Mouse (Mus musculus) thymus, postnatal 4 days (tissue): Measurements from ENCODE around the gene Fbxw8.

Experiments used
- DNase-seq: peaks from one replicate; pipeline ENCODE4 v3.0.0; 2021

Gene Fbxw8

DNA sequence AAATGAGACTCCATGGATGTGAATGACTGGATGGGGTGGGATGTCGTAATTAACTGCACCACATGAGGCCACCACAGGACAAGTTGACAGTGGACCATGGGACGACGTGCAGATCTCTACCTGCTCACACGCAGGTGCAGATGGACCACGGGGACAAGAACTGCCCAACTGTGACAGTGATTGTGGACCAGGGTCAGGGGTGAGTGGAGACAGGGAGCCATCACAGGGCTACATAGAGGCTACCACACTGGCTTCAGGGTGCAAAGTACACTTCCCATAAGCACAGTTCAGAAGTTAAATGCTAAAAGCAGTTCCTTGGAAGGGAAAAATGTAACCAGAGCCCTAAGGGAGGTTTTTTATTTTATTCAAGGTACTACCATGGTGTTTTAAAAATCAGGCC lies 83.5 kb downstream of the Fbxw8 start:
- no peak for DNase-seq

DNA sequence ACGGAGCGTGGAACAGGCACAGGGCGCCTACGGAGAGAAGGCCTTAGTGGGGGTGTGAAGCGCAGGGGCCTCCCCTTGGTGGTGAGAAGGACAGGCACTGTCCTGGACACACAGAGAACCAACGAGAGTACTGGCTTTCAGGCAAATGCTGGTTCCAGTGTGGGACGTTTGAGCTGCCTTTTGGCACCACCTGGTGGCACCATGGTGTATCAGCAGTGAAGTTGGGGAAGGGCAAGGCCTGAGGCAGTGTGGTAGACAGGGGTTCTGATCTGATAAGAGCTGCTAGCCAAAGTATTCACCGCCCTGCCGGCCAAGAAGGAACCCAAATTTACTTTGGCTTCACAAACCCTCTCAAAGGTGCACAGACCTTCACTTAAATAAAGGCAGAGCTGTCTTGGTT lies 85.9 kb downstream of the Fbxw8 start:
- DNase-seq: peak; percentile 84

DNA sequence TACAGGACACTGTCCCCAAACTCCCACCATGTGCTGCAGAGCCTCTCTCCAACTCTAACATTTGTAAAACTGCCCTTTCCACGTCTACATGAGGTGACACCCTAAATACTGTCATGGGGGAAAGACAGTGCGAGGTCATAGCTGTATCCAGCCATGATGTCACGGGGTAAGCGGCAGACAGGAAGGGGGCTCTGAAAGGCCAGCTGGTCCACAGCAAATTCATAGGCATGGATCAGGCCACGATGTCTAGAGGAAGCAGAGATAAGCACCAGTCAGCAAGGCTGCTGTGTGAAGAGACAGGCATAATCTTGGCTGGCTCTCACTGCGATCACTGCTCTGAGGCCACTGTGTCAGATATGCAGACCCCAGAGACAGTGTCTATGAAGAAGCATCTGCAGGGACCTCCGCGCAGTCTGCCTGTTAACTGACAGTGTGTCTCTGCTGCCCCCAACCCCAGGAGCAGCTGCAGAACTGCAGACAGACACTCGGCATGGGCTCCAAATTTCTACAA lies 87.2 kb downstream of the Fbxw8 start:
- DNase-seq: no peak

DNA sequence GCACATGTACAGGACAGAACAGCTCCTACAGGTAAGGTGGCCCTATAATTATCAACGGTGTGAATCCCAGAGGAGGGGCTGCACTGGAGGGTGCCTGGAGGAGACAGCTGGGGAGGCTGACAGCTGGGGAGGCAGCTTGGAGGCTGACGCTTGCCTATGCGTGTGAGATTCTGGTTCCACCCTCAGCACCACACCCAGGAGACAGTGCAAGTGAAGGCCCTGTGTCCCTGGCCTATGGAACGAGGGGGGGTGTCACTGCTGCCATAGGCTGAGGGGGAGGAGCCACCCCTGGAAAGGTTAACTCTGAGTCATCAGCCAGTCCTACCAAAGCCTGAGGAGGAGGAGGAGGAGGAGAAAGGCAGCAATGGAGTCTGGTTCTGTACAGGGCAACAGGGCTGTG lies 87.7 kb downstream of the Fbxw8 start:
- no peak for DNase-seq

DNA sequence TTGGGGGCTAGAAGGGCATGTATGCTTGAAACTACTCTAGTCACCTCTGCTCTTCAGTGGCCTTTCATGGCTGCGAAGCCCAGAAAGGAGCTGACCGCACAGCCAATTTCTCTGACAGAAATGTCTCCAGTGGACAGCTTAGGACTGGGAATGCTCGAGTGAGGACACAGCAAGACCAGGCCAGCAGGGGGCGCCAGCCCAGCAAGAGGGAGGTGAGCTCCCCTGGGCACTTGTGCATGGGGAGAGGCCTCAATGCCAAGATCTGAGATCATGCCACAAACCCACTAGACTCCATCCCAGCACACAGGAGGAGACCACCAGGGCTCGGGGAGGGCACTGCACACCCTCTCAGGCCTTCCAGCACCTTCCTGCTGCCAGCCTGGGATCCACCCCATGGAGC lies 88.4 kb downstream of the Fbxw8 start:
- peak; percentile 93 for DNase-seq

DNA sequence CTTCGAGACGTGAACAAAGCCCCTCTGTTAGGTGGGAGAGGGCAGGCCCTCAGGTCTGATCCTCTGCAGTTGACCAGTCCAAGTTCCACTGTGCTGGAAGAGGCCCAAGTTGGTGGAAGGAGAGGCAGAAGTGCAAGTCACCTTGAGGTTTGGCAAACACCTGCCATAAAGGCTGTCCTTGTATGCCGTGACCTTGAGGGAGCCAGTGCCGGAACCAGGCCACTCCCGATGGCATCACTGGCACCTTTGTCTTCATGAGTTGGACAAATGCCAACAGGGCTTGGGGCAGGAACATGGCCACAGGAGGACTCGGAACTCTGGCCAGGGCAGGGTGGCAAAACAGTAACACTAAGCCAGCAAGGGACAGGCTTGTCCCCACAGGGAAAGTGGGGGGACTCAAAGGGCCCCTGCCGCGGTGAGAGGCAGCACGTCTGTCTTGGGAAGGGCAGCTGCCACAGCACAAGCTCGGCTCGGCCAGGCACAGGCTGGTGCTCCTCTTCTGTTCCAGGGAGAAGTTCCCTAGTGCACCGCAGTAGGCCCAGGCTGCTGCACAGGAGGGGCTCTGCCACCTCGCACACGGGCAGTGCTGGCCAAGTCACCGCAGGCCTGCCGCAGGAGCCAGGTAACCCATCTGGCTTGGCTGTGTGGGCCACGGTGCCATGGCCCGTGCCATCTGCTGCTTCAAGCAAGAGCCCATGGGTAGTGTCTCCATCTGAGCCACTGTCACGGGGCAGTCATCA lies 89.6 kb downstream of the Fbxw8 start:
- DNase-seq: no peak

DNA sequence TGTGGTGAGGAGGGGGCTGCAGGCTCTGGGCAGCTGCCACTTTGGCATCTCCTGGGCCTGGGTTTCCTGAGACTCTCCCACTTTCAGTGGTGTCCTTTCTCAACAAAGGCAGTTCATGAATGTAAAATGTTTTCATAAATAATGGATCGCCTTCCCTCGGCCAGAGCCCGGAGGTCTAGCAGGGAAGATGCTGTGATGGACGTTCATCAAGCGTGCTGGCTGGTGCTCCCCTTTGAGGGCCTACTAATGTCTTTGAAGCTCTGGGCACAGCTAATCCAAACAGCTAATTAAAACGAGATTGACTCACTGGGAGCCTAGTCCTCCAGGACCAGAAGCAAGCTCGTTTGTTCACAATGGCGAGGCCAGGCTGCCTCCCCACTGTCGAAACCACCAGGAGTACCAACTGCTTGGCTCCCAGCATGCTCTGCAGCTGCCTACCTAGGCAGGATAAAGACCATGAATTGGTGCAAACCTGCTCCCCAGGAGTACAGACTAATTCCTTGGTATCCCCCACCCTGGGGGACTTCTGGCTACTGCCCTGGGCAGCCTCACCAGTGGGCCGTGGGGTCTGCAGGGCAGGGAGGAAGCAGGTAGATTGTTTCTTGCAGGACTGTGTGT lies 90.9 kb downstream of the Fbxw8 start:
- no peak for DNase-seq

DNA sequence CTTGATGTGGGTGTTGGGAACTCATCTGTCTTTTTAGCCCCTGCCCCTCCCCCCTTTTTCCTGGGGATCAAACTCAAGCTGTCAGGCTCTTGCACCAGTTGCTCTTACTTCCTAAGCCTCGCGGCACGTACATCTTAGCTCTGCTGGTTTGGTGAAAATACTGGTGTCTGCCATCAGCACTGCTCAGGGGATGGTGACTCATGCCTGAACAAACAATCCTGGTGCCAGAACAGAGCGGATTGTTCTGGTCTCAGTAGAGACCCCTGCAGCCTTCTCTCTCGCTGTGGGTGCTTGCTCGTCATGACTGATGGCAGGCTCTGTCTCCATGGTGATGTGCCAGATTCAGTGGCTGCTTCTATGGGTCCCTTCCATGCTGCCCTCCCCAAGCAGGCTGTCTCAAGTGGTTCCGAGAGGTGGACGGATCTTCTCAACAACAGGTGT lies 92.1 kb downstream of the Fbxw8 start:
- DNase-seq: no peak

DNA sequence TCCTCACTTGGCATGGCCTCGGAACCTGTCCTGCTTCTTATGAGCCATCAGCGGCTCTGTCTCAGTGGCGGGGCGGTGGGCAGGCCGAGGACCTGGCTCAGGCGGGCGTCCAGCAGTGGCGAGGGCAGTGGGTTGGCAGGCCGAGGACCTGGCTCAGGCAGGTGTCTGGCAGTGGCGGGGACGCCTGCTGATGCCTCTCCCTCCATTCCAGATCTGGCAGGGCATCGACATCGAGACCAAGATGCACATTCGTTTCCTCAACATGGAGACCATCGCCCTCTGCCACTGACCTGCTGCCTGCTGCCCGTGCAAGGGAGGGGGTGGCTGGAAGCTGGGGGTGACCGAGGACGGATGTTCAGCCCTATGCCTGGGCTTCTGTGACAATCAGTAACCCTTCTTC lies 93.9 kb downstream of the Fbxw8 start:
- no peak for DNase-seq

DNA sequence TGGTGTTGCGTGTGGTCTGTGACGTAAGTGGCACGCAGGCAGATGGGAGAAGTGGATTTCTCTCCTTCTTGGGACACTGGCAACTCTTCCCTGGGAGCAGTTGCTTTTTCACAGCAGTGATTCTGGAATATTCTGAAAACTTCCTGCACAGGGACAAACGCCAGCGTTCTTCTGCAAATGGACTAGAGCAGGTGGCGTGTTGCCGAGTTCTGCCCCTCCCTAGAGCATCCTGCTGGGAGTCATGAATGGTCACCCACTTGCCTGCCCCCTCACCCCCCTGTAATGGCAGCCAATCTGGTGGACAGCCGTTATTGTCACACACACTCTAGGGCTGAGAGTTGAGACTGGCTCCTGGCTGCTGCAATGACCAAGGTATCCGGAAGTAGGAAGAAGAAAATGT lies 95.6 kb downstream of the Fbxw8 start:
- DNase-seq: no peak

DNA sequence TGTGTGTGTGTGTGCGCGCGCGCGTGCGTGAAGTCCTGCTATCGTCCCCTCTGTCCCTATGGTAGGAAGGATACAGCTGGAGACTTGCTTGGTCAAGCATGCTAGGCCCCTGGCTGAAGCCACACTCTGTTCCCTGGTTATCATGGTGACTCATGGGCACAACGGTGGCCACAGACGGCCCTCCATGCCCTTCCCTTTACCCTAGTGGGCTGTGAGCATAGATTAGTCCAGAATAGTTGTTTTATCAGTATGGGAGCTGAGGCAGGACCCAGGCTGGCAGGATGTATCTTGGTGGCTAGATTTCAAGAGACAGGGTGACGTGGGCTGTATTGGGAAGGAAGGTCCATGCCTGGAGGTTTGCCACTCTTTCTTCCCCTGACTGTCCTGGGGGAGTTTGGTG lies 96.4 kb downstream of the Fbxw8 start:
- DNase-seq: no peak

DNA sequence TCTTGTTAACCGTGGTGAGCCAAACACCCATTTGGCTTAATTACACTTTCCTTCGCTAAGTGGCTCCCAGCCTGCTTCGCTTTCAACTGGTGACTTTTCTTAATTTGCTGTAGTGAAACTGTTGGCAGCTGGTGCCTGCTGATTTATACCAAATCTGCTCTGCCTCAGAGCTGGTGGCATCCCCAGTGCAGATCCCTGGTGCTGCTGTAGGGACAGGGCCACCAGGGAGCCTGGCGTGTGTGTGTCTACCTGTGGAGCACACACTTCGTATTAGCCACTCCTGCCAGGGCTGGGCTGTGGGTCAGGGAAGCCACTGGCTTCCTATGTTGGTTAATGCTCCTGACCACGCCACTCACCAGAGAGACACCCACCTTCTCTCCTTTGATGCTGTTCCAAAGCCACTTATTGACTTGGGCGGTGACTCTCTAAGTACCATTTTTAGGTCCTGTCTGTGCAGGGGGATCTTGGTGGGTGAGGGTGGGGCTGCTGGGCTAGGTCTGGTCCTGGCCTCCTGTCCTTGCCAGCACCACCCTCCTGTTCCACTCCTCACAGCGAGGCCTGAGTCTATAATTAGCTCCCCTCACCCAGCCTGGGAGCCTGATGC lies 97.7 kb downstream of the Fbxw8 start:
- no peak for DNase-seq

DNA sequence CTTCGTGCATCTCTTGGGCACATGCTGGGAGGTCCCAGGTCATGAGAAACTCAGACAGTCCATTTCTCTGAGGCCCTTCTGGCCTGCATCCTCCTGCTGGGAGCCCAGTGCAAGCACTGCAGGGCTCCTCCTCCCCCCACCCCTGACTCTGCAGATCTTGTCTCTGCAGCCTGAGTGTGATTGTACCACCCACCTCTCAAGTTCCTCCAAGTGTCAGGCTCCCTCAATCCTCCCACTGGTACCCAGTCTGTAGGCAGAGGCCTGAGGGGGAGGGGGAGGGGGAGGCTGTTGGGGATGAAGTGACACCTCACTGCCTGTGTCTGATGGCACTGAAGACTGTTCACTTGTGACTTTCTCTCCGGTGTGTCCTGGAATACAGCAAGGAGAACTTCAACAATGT lies 102.1 kb downstream of the Fbxw8 start:
- no peak for DNase-seq

DNA sequence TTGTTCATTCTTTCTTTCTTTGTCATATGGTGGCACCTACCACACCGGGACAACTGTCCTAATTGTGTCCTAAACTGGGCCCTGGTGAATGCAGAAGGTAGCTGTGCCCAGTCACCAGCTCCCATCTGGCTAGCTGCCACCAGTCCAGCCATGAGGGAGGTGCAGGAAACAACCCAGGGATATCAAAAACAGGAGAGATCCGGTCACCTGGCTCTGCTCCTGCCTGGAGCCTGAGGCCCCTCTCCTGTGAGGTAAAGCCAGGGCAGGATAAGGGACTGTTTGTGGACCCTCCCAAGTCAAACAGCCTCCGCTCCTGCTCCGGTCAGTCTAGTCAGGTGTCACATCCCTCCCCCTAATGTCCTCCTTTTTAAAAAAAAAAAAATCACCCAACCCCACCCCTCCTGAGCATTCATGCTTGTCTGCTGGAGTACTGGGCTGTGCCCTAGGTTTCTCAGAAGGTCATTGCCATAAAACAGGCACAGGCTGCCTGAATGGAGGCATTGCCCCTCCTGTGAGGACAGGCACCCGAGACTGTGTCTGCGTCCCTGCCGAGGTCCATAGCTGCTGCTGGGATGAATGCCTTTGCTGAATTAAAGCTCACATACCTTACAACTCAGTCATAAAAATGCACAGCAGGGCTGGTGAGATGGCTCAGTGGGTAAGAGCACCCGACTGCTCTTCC lies 103.1 kb downstream of the Fbxw8 start:
- no peak for DNase-seq

DNA sequence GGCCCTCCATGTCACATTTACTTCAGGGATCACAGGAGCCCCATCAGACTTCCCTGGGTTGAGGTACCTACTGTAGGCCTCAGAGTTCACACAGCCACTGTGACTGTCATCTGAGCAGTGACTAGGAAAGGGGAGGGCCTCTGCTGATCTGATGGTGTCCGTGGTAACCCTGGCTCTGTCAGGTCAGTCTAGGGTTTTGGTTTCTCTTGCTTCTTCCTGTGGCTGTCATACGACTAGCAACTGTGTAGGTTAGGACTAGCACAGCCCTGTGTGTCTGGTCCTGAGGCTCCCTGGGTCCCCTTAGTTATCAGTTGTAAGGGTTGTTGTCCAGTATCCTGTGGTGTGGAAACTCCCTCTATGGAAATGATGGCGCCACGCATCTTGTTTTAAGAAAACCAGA lies 104.5 kb downstream of the Fbxw8 start:
- no peak for DNase-seq

DNA sequence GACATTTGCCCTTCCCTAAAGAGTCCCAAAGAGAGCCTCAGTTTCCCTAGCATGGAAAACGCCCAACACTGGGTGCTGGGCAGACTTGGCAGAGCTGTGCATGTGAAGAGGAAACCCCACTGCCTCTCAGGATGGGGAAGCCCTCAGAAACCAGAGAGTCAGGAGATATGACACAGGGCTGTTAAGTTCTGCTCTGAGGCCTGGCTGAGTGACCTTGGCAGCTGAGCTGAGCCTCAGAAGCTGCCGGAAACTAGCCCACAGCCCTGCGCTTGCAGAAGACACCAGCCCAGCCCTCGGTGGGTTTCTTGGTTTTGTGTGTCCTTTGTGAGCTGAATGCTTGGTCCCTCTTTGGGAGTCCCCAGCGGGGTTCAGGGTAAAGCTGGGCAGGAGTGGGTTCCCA lies 106.3 kb downstream of the Fbxw8 start:
- DNase-seq: no peak

DNA sequence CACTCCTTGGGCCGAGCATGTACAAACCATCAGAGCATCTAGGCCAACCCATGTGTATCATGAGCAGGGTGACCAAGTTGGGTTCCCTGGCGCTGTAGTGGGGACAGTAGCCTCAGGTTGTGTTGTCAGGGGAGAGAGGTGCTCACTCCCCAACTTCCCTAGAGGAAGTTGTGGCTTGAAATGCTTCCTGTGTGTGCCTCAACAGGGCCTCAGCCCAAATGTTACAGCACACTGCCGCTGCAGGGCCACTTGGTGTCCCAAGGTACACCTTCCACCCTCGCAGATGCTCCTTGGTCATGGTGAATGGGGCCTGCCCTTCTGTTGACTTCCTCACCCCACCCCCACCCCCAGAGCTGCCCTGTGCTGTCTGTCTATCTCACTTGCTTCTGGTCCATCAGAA lies 106.9 kb downstream of the Fbxw8 start:
- no peak for DNase-seq

DNA sequence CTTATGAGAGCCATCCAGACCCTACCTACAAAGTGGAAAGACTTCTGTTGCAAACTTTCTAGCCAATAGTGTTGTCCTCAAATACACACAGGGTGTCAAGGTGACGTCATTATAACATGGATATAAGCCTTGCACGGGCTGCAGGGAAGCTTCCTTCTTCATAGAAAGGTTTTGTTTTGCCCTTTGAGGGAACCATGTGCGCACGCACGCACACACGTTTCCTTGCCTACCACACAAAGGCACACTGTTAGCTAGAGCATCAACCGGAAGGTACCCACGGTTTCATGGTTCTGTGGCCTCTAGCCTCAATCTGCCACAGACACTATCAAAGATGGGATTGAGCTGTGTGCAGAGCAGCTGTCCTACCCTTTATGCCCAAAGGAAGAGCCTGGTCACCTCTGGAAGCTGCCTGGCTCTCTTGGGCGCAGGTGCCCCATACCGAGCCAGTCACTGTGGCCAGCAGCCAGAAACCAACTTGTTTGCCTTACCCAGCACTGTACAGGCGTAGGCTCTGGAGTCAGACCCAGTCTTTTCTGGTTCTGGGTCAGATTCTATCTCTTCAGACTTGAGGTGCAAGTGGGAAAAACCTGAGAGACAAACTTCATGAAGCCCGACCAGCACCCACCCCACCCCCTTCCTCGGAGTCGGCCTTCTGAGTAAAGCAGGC lies 108.0 kb downstream of the Fbxw8 start:
- DNase-seq: no peak

DNA sequence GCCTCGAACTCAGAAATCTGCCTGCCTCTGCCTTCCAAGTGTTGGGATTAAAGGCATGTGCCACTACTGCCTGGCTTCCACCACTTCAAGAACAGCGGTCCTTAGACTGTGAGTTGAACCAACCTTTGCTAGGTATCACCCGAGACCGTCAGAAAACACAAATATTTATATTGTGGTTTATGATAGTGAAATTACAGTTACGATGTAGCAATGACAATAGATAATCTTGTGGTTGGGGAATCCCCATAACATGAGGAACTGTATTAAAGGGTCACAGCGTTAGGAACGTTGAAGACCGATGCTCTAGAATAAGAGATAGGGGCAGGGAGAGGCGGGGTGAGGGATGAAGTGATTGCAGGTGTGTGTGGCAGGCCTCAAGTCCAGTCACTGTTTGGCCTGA lies 109.9 kb downstream of the Fbxw8 start:
- DNase-seq: no peak

DNA sequence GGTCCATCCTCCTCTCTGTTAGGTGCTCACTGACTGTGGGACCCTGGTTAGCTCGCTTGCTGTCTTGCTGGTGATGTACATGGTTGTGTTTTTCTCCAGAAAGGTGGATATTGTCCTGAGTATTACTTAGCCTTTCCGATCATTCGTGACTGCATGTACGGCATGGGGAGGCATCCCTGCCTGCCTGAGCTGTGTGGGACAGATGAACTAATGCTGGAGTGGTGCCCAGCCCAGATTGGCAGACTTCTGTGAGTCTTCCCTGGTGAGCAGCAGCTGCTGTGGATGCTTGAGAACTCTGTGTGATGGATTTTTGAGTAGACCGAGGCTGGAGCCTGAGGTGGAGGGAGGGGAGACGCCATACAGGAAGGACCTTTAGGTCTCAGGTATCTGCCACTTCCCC lies 110.4 kb downstream of the Fbxw8 start:
- no peak for DNase-seq

DNA sequence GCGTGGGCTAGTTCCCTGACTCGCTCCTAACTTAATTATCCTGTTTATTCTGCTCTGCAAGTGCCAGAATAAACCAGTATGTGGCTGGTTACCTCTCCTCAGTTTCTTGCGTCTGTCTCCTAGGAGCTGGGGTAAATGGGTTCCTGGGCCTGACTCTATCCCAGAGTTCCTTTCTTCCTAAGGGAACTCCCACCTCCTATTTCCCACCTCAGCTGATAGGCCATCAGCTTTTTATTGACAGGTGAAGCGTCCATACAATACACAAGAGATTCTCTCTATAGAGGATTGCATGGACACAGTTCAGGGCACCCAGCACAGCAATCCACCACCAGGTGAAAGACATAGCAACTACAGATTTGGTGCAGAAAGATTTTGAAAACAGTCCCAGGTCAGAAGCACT lies 111.5 kb downstream of the Fbxw8 start:
- no peak for DNase-seq

DNA sequence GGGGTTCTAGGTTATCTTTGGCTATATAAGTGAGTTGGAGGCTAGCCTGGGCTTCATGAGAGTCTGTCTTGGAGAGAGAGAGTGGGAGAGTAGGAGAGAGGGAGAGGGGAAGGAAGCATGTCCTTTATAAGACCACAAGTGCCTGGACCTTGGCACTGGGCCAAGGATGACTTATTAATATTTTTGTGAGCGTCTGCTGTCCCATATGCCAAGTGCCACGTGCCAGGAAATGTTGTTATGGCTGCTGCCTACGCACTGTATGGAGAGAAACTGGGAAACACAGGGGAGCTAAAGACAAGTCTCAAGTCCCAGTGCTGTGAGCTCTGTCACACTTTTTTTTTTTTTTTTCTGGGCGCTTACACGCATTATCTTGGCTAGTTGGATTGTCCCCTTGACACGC lies 112.7 kb downstream of the Fbxw8 start:
- no peak for DNase-seq

DNA sequence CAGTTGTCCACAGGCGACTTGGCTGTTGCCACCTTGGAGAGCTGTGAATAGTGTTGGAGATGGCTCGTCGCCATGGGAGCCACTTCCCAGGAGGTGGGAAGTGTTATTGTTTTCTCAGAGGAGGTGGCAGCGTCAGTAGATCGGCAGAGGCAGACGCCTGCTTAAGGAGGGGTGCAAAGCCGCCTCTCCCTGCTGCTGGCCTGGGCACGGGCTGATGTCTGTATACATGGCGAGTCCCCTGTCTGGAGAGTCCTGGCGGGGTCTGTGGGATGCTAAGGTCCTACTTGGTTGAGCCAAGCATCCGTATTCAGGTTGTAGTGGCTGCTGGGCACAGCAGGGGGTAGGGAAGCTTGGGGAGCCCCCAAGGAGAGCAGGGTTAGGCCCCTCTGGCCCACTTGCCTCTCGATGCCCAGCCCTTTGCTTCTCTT lies 116.0 kb downstream of the Fbxw8 start:
- DNase-seq: no peak
